Mouse (Mus musculus) ovary, postnatal 10 days (tissue): Measurements from ENCODE around the gene Gm11007.
"Not testable (repeated sequence)": the region's sequence is repeated elsewhere in the genome, so short reads cannot be mapped to it uniquely, and the experiment has no call there.

Experiments used
- DNase-seq: peaks from one replicate; pipeline ENCODE4 v3.0.0; 2022; ENCODE audit warnings: low spot score

Gm11007 gene

DNA sequence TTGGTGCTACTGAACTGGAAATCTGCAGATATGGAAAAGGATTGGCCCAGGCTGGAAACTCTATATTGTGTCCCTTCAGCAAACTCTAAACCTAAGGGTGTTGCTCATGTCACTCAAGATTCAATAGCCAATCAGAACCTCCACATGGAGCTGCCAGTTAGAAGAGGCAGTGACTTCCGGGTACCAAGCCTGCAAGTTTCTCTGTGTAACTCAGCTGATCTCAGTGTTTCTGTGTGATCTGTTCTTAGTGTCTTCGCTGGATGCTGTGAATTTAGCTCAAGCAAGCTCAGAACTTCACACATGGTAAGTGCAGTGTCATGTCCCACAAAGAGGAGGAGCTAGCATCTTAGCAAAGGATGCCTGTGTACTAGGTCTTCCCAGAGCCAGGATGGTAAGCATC lies at the start of gene Gm11007:
Gene Gm11007 (plus strand): TSS at position 301 of the 400 bp plus-strand sequence.
- DNase-seq, result not testable (repeated sequence)
